Mouse (Mus musculus) mouse trophoblast stem cell (cell line): ENCODE data around the gene Gusb.

Experiments
- in situ Hi-C, 2 experiments: fragments of 300-500 bp; cut with MseI, MboI; formaldehyde crosslinking; loops; 2 replicates in 1 of 2; 3 replicates in 1 of 2; pipeline ENCODE4 v1.15.1; 2025

Gene Gusb

GRCm38 (mm10) chr5:130023767-130024539 is 21.1 kb upstream of the Gusb start:
- in situ Hi-C loops, result no loop called here

- in situ Hi-C loops, result no loop called here
Measured at GRCm38 (mm10) chr5:130023067-130023766, 20.4 kb upstream of the Gusb start.

GRCm38 (mm10) chr5:130022366-130022765 is 19.5 kb upstream of the Gusb start:
- in situ Hi-C loops, result no loop called here

- in situ Hi-C loops, result no loop called here
Measured at GRCm38 (mm10) chr5:130021361-130021966, 18.6 kb upstream of the Gusb start.

GRCm38 (mm10) chr5:130019461-130019860 is 16.6 kb upstream of the Gusb start:
- in situ Hi-C loops, result no loop called here

- in situ Hi-C loops, result no loop called here
Measured at GRCm38 (mm10) chr5:130015104-130015503, 12.3 kb upstream of the Gusb start.

- in situ Hi-C loops, result no loop called here
Measured at GRCm38 (mm10) chr5:130010961-130011360, 8.1 kb upstream of the Gusb start.

- in situ Hi-C loops, result no loop called here
Measured at GRCm38 (mm10) chr5:130009784-130010183, 6.9 kb upstream of the Gusb start.

- in situ Hi-C loops, result no loop called here
Measured at GRCm38 (mm10) chr5:130008034-130008590, 5.3 kb upstream of the Gusb start.

GRCm38 (mm10) chr5:130007344-130007743 is 4.5 kb upstream of the Gusb start:
- in situ Hi-C loops, result no loop called here

- in situ Hi-C loops, result no loop called here
Measured at GRCm38 (mm10) chr5:130003229-130003628, 380 bp upstream of the Gusb start.

- in situ Hi-C loops, result no loop called here
Measured at GRCm38 (mm10) chr5:130001356-130001987, 1.4 kb downstream of the Gusb start.

- in situ Hi-C loops, result no loop called here
Measured at GRCm38 (mm10) chr5:130000735-130001134, 2.1 kb downstream of the Gusb start.

- in situ Hi-C loops, result no loop called here
Measured at GRCm38 (mm10) chr5:129999097-129999496, 3.8 kb downstream of the Gusb start.

- in situ Hi-C loops, result no loop called here
Measured at GRCm38 (mm10) chr5:129997700-129998099, 5.1 kb downstream of the Gusb start.

GRCm38 (mm10) chr5:129994989-129995388 is 7.9 kb downstream of the Gusb start:
- in situ Hi-C loops, result no loop called here

- in situ Hi-C loops, result no loop called here
Measured at GRCm38 (mm10) chr5:129993374-129993773, 9.5 kb downstream of the Gusb start.

- in situ Hi-C loops, result no loop called here
Measured at GRCm38 (mm10) chr5:129991898-129992297, 11.0 kb downstream of the Gusb start.

GRCm38 (mm10) chr5:129989376-129989775 is 13.5 kb downstream of the Gusb start:
- in situ Hi-C loops, result no loop called here

GRCm38 (mm10) chr5:129980216-129980615 is 22.6 kb downstream of the Gusb start:
- in situ Hi-C loops, result no loop called here

- in situ Hi-C loops, result no loop called here
Measured at GRCm38 (mm10) chr5:129978608-129979007, 24.2 kb downstream of the Gusb start.

- in situ Hi-C loops, result no loop called here
Measured at GRCm38 (mm10) chr5:129977768-129978167, 25.1 kb downstream of the Gusb start.
